Mouse (Mus musculus) left cerebral cortex, postnatal 10 days (tissue): Measurements from ENCODE around the gene Ubp1. TPM values are rescaled to one million over a fixed set of nuclear protein-coding genes. Genes with fewer than 3 reads are reported as not detected.

Source experiments
- DNase-seq, 2 experiments: peaks; one replicate each; pipeline ENCODE4 v3.0.0; 2021 to 2022; ENCODE audit warnings: low spot score in 2 of 2, mixed read lengths in 1 of 2; ENCODE audit errors: extremely low spot score in 1 of 2
- intact Hi-C: fragments of 180-260 bp; cut with DNase I; formaldehyde crosslinking; loops from one replicate; pipeline ENCODE4 v1.15.1; 2025
- total RNA-seq, 2 experiments: library from RNA; stranded (reverse); gene quantifications; 2 replicates each; pipeline ENCODE4 v1.2.3; 2021

Ubp1 gene
- total RNA-seq, 2 experiments from 2014 or later = 62.9 to 66.0 TPM

- no peak for DNase-seq
- intact Hi-C loops = loop anchor here (5.0 to 10.0 kb wide), 2 partner anchors 119 to 392 kb away; no protein-coding TSS in a partner anchor
Observed at GRCm38 (mm10) chr9:113992810-113993209, 62.1 kb downstream of the Ubp1 start.

DNA sequence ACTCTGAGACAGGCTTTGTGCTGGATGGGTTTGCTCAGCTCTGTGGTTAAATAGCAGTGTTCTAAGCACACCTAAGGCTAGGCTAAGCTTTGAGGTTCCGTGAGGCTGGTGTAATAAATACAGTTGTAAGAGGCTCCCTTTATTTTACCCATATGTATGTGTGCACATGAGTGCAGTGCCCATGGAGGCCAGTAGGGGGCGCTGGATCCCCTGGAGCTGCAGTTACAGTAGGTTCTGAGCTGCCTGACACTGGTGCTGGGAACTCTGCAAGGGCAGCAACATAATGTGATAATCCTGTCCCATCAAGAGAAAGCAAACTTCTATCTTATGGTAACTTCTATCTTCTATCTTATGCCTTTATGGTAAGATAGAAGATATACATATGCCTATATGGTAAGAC, 67.6 kb downstream of the Ubp1 start:
- no peak for DNase-seq
- intact Hi-C loops = loop anchor here (10.0 kb wide), 1 partner anchor 386 kb away; no protein-coding TSS in a partner anchor

DNA sequence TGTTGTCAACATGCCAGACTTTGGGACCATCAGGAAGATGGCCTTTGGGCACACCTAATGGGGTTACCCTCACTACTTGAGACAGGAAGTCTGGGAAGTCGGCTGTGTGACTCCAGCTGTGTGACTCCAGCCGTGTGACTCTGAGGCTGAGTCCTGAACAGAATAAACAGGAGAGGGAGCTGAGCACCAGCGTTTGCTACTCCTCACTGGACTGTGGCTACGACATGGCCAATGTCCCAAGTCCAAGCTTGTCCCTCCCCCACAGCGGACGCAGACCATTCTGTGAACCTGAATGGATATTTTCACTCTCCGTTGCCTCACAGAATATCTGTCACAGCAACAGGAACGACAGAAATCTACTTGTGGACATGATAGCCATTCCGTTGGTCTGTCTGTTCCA, 76.1 kb downstream of the Ubp1 start:
- DNase-seq = no peak
- intact Hi-C loops = no loop called here

GRCm38 (mm10) chr9:114007850-114008350, 77.2 kb downstream of the Ubp1 start:
- intact Hi-C loops = no loop called here
- DNase-seq = no peak

DNA sequence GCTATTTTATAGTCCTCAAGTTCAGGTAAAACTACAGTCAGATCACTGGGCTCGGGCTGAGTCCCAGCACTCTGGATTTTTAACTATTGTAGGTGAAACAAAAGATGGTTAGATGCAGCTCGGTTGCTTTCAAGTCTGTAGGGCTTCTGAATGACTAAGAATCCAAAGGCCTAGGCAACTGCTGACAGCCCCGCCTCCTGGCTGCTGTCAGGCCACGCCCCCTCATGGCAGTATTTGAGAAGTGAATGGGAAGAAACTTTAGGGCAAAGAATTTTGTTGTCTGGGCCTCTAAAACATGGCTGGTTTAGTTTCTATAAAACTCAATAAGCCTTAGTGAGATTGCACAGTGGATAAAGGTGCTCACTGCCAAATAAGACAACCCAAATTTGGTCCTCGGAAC, 78.8 kb downstream of the Ubp1 start:
- intact Hi-C loops = no loop called here
- DNase-seq = no peak

GRCm38 (mm10) chr9:114011203-114011602, 80.5 kb downstream of the Ubp1 start:
- DNase-seq = no peak
- intact Hi-C loops = no loop called here

DNA sequence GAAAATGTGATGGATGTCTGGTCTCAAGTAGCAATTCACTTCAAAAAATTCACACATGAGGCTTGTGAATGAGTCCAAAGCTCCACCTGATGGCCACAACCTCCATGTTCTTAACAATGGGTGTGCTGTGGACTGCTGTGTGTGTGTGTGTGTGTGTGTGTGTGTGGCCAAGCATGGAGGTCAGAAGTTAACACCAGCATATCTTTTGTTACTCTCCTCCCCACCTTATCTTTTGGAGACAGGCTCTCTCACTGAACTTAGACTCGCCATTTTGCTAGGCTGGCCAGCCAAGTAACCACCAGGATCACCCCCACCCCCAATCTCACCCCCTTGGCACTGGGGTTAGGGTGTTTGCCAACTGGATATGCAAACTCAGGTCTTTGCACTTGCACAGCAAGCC, 83.3 kb downstream of the Ubp1 start:
- no peak for DNase-seq
- intact Hi-C loops = no loop called here

DNA sequence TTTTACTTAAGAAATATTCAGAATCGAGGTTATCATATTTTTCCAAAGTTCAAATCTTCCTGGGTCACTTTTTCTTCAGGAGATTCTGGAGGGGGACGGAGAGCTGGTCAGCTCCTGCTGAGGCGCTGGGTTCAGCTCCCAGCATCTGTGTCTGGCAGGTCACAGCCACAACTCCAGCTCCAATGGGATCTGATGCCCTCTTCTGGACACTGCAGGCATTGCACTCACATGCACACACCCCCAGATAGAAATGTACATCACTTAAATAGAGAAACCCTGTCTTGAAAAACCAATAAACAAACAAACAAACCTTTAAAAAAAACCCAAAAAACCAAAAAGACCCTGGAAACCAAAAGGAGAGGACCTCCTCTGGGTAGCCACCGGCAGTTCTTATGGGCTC, 85.0 kb downstream of the Ubp1 start:
- intact Hi-C loops = no loop called here
- DNase-seq = no peak

DNA sequence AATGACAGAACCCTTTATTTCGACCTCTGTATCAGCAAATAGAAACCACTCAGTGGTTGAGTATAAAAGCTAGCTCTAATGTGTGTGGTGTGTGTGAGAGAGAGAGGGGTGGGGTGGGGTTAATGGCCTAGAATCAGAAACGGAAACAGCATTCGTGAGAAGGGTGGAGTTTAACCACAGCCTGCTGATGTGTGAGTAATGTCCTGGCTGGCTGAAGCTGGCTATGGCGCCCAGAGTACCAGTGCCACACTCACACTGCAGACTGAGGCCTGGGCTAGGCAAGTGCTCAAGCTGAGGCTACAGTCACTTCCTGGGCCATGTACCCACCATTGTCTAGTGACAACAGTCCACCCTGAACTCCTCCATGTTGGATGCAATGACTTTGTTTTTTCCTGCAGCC, 85.7 kb downstream of the Ubp1 start:
- no peak for DNase-seq
- intact Hi-C loops = no loop called here

DNA sequence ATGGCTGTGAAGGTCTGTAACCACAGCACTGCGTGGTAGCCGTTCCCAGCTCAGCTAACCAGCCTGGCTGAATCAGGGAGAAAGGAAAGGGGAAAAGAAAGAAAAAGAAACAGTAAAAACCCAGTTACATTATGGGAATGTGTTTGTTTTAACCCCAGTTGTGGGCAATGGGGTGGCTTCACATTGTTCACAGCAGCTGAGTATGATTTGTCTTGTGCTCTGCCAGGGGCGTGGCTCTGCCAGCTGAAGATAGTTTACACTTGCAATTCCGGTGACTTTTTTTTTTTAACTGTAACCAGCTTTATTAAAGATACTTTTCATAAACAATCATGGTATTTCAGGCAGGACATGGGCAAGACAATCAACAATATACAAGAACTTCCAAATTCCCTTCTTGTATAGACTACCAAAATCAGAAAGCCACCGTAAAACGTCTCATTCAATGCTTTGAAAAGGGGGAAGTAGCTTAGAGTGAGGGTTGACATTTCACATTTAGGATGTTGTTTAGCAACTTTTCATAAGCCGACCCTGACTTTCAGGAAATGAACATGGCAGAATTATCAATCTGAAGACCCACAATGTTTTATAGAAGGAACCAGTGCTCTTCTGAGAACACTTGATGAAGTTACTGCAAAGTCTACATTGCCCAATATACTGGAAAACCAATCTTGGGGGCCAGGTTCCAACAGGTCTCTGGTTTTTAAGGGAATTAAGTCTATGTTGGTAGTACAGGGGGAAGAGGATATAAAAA, 88.5 kb downstream of the Ubp1 start:
- no peak for DNase-seq
- intact Hi-C loops = no loop called here

DNA sequence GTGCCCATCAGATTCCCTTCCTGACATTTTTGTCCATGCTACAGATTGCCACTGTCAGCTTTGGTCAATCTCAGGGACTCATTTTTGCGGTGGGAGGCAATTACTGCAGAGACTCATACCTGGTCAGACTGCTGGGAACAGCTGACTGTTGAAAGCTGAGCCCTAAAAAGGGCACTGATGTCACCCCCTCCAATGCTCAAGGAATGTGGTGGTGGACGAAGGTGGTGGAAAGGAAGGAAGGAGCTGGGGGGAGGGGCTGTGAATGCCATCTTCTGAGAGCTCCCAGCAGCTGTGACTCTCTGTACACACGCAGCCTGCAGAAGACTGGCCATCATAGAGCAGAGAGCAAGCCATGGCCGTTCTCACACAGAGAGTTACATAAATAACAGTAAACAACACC, 91.4 kb downstream of the Ubp1 start:
- intact Hi-C loops = no loop called here
- no peak for DNase-seq

DNA sequence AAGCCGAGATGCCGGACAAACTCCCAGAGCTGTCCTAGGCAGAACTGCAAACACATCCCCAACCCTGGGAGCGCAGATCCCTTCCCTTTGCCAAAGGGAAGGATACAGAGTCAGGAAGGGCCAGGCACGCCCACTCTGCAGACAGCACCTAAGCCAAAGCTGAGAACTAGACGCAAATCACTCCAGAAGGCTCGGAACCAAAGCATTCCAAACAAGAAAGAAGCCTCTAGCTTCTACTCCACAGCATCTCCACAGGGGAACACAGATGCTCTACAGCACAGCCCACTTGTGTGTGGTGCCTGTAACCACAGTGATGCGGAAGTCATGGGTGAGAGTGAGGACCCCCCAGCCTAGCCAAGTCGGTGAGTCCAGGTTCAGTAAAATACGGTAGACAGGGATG, 94.4 kb downstream of the Ubp1 start:
- no peak for DNase-seq
- intact Hi-C loops = no loop called here

DNA sequence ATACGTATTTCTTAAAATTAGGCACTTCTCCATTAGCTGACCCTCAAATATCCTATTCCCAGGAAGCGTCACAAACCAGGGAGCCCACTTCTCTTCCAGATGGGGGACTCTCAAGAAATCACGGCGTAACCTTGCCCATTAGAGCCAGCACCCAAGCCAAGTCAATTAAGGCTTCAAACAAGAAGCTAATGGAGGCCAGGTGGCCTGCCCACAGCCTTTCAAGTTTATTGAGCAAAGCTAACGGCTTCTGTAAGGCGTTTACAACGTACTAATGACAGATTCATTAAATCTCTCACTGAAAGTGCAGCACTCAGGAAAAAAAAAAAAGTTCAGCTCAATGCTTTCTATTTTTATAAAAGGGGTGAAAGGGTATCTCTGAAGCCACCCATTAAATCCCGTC, 95.1 kb downstream of the Ubp1 start:
- intact Hi-C loops = no loop called here
- no peak for DNase-seq

DNA sequence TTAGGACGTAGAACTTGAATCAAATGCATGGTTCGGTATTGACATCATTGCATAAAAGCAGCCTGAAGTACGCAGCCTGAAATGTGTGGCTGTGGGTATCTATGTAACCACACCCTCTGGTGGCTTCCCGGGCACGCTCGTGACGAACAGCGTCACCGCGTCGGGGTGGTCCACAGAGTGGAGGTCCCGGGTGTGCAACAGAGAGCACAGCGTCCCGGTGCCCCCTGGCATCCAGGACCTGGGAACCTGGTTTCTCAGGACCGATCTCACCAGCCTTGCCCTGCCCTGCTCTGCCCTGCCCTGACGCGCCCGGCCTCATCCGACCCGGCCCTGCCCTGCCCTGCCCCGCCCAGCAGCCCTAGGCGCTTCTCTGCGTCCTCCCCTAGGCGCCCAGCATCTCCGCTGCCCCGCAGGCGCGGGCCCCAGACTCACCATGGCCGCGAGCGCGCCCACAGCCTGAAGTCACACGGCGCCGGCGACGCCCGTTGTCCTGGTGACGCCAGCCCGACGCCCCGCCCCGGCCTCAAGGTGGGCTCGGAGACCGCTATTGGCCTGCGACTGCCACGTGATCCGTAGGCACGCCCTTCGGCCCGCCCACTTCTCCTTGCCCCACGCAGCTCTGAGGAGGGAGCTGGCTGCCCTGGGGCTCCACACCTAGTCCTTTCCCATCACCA, 95.7 kb downstream of the Ubp1 start:
- intact Hi-C loops = no loop called here

More for the DNA sequence above, 95.7 kb downstream of the Ubp1 start:
- peak; percentile 85 to 93 for DNase-seq

Other genes with a start within 250 kb of the Ubp1 start
- 10 to 100 TPM; 48.8 to 52.5 TPM for gene Pdcd6ip, start 222.7 kb upstream of the Ubp1 start, total RNA-seq
- gene Clasp2, start 189.5 kb upstream of the Ubp1 start, total RNA-seq = 100 to 1,000 TPM; 328 to 340 TPM
- gene Fbxl2, start 115.3 kb downstream of the Ubp1 start, total RNA-seq = 10 to 100 TPM; 48.5 to 58.8 TPM
- gene Susd5, start 126.2 kb downstream of the Ubp1 start, total RNA-seq = 10 to 100 TPM; 11.0 to 14.2 TPM